Mouse (Mus musculus) adrenal gland, adult (tissue): ENCODE data around the gene 1700123O20Rik.

Source experiments
- DNase-seq, 2 experiments: peaks; one replicate each; pipeline ENCODE4 v3.0.0; 2022 to 2023; ENCODE audit warnings: low spot score in 1 of 2; ENCODE audit not compliant: inconsistent age in 2 of 2

The 1700123O20Rik gene

DNA sequence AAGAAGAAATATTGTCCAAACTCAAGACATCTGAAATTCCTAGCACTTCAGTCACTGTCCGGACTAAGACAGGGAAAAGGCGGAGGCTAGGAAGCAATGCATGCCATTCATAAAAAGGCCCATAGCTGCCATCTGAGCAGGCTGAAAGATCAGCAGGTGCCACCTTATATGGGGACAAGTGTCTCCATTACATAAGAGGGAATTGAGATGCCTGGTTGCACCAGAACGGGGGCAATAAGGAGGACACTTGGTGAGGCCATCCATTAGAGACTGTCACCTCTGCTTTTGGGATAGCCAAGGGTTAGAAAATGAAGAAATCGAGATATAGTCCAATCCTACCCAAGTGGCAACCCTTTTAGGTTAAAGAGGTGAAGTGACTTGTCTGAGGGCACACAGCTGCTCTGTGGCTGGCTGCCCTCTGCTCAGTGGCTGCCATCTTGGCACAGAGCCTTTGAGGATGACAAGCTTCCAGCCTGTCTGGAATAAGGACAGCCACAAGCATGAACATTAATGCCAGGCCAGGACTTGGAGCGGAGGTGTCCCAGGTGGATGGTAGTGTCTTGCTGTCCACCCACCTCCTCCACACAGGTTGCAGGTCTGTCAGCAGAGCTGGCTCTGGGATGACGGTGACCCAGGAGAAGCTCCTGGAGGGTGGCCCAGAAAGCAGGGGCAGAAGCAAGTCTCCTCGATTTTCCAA lies 34.8 kb downstream of the 1700123O20Rik start:
- peak in 1 of 2 experiments; percentile 36 for DNase-seq

GRCm38 (mm10) chr14:54721711-54722110 lies 35.7 kb downstream of the 1700123O20Rik start:
- no peak for DNase-seq

DNA sequence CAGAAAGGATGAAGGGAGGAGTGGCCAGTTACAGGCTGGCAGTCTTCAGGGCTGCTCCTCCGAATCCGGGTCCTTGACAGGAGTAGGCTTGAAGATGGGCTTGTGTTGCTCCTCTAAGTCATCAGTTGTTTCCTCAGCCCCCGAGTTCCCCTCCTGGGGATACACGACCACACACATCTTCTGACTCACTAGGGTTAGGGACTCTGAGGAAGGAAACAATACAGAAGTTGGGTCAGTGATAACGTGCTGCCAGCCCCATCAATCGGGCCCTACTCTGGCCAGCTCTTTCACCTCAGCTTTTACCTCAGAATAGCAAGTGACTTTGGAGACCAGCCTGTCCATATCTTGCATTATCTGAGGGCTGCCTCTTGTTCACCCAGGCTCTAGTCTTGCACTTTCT lies 38.0 kb downstream of the 1700123O20Rik start:
- no peak for DNase-seq

DNA sequence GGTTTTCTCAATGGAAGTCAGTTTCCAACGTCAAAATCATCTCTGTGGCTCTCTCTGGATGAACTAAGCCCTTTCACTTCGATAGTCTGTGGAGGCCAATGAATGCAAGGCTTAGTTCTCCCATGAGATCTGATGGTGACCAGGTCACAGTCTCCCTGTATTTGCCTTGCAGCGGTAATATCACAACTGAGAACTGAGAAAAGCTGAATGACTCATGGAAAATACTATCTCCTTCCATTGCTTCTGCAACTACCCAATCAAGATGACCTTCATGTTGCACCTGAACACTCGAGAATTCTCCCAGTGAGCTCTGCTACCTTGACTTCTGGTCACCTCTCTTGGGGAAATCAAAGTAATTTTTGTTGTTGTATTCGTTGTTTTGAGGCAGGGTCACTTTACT lies 41.5 kb downstream of the 1700123O20Rik start:
- DNase-seq: no peak

DNA sequence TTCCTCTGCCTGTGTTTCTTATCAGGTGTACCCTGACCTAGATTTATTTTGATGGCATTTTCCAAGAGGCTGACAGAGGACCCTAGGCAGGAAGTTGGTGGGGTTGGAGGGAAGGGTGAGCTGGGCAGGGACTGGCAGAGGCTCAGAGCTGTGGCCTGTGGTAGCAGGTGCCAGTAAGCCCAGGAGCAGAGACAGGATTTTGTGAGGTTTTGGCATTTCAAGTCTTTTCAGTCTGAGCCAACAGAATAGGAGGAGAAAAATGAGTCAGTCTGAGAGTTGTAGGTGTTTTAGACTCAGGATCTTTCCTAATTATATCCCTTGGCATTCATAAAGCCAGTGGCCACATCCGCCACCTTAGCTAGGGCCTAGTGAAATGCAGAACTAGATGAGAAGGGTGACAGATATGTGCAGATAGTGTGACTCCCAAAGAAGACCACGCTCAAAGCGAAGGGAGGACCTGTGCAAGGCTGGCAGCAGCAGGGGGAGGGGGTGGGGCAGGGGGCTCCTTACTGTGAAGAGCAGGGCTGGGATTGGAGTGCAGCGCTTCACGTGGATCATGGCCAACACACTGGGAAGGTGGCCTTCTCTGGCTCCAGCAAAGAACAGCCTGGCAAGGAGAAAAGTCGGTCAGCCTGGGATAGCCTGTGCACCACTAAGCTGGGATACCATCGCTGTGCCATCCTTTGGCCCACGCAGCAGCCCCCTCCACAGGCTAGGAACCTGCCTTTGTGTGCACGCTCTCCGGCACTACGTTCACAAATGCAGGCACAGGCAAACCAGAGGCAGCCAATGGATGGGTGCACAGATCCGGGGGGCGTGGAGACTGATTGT lies 43.0 kb downstream of the 1700123O20Rik start:
- DNase-seq: no peak

GRCm38 (mm10) chr14:54730305-54730704 lies 44.3 kb downstream of the 1700123O20Rik start:
- no peak for DNase-seq

DNA sequence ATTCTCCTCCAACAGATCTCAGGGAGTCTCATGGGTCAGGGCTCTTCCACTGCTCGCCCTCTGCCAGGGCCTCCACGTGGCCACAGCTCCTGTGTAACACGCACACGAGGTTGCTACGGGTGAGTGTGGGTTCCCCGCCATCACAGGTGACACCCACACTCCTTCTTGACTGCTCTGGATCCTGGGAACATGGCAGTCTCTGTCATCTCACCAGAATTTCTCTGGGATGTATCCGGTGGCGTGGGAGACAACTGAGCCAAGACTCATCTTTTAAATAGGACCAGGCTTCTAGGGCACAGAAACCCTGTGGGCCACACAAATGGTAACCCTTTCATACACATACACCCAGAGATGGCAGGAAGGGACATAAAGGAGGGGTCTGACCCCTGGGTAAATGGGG lies 46.2 kb downstream of the 1700123O20Rik start:
- DNase-seq: no peak

GRCm38 (mm10) chr14:54734004-54734403 lies 48.0 kb downstream of the 1700123O20Rik start:
- no peak for DNase-seq

DNA sequence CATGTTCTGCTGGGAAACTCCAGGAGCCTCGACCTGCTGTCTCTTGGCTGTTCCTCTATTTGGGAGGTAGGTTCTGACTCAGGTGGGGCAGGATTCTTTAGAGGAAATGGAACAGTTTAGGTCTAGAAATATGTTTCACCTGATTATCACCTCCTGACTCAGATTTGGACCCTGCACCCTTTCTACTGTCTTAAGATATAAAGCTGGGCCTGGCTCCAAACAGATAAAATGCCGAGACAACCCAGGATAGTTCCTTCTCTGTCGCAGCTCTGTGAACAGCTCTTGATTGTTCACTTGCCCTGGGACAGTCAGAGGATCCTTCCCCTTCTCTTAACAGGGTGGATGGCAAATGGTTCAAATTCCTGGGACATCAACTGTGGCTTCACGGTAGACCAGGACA lies 49.2 kb downstream of the 1700123O20Rik start:
- no peak for DNase-seq

- no peak for DNase-seq
These were observed 50.8 kb downstream of the 1700123O20Rik start for GRCm38 (mm10) chr14:54736555-54737552.

- DNase-seq: no peak
These were observed 51.6 kb downstream of the 1700123O20Rik start for GRCm38 (mm10) chr14:54737634-54738033.
